Mouse (Mus musculus) small intestine, adult 2 months (tissue): Measurements from ENCODE around the gene Snapc5.

Experiments used
- CTCF ChIP-seq: fragments of 200-500 bp; IDR thresholded peaks from 2 replicates; pipeline ENCODE4 v1.5.1; 2012; ENCODE audit warnings: low read depth, mild to moderate bottlenecking, control low read depth, inconsistent platforms, low read length, moderate library complexity, mixed read lengths; ENCODE audit not compliant: insufficient replicate concordance, insufficient read length; ENCODE audit errors: extremely low read depth
- POLR2A ChIP-seq: fragments of 200-500 bp; IDR thresholded peaks from 2 replicates; pipeline ENCODE4 v1.6.1; 2012; ENCODE audit warnings: low read depth, mild to moderate bottlenecking, control low read depth, inconsistent platforms, low read length, moderate library complexity

- TF ChIP-seq CTCF (no peak), POLR2A (no peak)
Measured at GRCm38 (mm10) chr9:64219305-64219704, 40.2 kb downstream of the Snapc5 start.
